Mouse (Mus musculus) adrenal gland, adult 18-20 months (tissue): ENCODE results near the gene Vmn1r1. TPM values are rescaled to one million over a fixed set of nuclear protein-coding genes. Genes with fewer than 3 reads are reported as not detected.
"Not testable (repeated sequence)": the region's sequence is repeated elsewhere in the genome, so short reads cannot be mapped to it uniquely, and the experiment has no call there.

Experiments
- DNase-seq, 2 experiments: peaks; one replicate each; pipeline ENCODE4 v3.0.0; 2021 to 2022; ENCODE audit warnings: low spot score in 2 of 2
- long read RNA-seq, 2 experiments: library from polyadenylated mRNA; stranded (forward); transcript quantifications; one replicate each; pipeline ENCODE4 v2.0.0; 2021
- total RNA-seq, 2 experiments: library from RNA; stranded (reverse); gene quantifications; 1 replicate in 1 of 2; 2 replicates in 1 of 2; pipeline ENCODE4 v1.2.3; 2021

The Vmn1r1 gene
- total RNA-seq, result not detected
- long read RNA-seq, experiment 1, result 0 reads
- long read RNA-seq, experiment 2, result 0 reads

- DNase-seq, result no peak
Measured at GRCm38 (mm10) chr1:182164386-182164785, at the start of gene Vmn1r1. TSS of gene Vmn1r1 (minus strand) at chr1:182164486.

- DNase-seq, result no peak
Measured at GRCm38 (mm10) chr1:182210322-182210721, 46.0 kb upstream of the Vmn1r1 start.

DNA sequence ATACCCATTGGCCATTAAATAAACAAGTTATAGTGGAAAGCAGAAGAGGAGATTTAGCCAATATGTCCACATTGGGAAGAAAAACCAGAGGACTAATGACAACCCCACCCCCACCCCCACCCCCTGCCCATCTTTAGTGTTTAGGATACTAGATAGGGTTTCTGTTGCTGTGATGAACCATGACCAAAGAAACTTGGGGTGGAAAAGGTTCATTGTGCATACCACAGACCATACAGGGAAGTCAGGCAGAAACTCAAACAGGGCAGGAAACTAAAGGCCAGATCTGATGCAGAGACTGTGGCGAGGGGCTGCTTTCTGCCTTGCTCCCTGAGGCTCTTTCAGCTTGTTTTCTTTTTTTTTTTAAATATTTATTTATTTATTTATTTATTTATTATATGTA lies 28.3 kb upstream of the Vmn1r1 start:
- DNase-seq, result no peak

DNA sequence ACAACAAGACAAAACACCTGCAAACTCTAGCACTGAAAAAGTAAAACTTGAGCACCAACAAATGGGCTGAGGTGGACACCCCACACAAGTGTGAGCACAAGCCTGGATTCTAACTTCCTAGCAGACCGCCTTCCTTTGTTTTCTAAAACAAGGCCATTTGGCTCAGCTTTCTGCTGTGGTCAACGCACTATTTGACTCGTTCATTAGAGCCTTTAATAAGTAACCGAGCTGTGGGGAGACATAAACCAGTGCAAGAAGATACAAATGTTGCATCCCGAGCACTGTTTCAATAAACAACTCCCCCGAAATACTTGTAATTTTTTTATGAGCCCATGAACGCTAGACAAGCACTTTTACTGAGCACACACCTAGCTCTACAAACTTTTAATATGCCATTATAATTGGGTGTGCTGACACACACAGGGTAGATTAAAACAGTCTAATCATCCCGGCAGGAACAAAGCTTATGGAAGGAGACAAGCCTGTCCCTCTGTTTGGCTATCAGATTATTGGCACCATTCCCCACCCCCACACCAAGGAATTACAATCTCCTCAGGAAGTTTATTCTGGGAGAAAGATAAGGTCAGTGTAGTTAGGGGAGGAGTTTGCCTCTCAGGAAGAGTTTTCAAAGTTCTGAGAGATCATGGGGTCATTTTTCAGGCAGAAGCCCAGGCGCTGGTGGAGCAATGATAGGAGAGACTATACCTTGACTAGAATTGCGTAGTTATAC lies 27.7 kb upstream of the Vmn1r1 start:
- DNase-seq, result no peak

GRCm38 (mm10) chr1:182191181-182191580 lies 26.9 kb upstream of the Vmn1r1 start:
- no peak for DNase-seq

DNA sequence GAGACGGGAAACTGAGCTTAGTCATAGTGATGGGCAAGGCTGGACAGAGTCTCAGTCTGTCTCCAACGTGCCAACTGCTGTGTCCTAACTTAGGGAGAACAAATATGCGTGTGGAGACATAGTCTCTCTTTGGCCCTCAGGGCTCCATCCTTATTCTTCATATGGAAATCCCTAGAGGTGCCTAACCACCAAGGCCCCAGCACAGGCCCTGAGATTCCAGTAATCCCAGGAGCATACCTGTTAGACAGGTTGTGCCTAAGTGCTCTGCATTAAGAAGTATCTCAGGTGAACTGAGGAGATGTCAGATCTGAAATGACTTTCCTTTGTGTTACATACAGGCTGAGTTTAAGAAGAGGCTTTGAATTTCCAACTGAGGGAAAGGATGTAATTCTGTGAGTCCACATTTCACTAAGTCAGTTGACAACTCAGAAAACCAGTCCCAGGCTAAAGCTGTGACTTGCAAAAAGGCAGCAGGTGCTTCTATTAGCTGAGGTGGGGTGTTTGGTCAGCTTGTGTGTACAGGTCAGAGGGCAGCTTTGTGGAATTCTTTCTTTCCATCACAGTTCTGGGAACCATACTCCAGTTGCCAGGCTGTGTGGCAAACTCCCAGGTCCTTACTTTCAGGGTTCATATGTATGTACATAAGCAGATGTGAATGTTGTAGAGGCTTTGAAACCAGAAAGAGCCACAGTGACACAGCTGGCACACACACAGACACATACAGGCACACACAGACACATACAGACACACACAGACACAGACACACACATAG lies 25.6 kb upstream of the Vmn1r1 start:
- DNase-seq, result no peak

GRCm38 (mm10) chr1:182182449-182182848 lies 18.2 kb upstream of the Vmn1r1 start:
- DNase-seq, result not testable (repeated sequence)

DNA sequence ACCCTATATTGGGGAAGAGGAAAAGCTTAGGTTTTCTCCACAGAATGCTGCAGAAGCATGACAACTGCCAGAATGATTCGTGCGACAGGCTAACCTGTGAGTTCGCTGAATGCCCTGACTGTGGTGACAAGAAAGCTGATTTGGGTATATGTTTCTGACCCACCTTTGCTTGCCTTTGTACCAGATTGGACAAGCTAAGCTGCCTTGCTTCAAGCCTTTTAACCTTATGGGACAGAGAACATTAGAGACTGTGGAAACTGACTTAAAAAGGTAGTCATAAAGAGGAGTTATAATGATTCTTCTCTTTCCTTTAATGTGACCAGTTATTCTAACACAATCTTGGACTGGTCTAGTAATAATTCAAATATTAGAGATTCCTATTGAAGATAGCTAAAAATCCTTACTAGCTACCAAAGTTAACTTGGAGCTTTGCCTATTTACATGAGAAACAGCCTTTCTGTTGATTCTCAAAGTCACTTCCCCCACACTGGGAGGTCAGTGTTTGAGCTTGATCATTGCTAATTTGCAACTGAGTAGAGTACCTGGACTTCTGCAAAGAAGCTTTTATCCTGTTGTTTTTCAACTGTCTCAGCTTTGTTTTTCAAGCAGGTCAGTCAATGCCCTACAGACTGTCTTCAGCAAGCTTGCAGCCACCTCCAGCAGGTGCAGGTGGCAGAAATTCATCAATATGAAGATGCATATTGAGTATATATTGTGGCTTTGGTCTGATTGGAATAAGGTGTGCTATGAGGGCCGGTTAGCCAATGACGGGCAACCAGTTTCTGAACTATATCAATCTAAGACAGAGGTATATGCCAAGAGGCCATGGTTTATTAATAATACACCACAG lies 17.4 kb upstream of the Vmn1r1 start:
- DNase-seq, result no peak

DNA sequence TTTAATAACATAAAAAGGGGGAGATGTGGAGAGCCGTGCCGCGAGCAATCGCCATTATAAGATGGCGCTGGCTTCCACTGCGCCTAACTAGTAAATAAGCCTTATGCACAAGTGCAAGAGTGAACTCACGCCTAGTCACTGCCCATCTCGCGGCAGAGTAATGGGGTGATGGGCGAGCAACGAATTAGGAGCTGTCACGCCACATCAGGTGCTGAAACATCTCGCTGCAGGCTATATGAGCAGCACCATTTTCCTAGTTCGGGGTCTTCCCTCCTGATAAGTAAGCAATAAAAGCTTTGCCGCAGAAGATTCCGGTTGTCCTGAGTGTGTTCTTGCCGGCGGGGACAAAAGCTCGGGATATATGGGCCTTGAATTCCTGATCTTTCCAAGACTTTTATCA lies 12.7 kb upstream of the Vmn1r1 start:
- not testable (repeated sequence) for DNase-seq

DNA sequence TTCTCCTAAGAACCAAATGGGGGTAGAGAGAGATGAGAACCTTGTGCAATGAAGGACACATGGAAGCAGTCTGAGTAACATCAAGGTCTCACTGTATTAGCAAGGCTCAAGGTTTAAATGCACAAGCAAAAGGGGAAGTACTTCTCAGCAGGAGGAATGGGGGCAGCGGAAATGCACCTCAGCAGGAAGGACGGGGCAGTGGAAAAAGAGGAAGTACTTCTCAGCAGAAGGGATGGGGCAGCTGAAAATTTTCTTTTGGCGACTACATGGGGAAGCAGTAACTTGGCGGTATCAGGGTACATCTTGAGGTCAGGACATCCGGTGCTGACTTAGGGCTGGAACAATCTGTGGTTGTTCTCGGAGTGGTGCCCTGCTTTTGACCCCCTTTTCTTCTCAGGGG lies 5.9 kb upstream of the Vmn1r1 start:
- DNase-seq, result not testable (repeated sequence)

DNA sequence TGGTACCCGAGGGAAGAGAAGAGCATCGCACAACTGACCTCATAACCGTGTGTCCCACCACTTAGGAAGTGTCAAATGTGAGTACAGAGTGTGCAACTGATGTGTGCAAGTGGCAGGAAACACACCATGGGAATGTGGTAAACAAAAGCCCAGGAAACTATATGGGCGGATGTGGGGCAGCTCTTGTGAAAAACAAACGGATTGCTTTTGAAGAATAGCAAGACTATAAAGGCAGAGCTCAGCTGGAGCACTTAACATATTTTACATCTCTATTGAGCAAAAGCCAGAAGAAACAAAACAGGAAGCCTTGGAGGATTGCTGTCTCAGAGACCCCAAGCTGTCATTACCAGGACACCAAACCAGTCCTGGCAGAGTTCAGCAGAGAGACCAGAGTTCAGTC lies 1.3 kb downstream of the Vmn1r1 start:
- DNase-seq, result no peak

DNA sequence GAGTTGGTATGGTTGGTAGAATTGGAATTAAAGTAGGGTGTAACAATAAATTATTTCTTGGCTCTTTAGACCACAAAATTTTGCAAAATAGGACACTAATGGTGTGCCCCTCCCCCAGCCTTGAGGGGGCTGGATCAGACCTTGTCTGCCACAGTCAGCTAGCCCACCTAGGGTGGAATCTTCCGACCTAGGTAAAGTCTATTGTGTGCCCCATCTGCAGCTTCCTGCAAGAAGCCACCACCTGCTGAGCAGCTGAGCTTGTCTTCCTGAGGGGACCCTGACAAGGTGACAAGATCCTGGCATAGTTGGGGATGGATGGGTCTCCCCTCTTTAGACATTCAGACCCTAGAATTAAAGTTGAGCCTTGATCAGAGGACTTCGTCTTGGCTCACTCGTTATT lies 4.7 kb downstream of the Vmn1r1 start:
- no peak for DNase-seq

- DNase-seq, result no peak
Measured at GRCm38 (mm10) chr1:182157734-182158133, 6.6 kb downstream of the Vmn1r1 start.

DNA sequence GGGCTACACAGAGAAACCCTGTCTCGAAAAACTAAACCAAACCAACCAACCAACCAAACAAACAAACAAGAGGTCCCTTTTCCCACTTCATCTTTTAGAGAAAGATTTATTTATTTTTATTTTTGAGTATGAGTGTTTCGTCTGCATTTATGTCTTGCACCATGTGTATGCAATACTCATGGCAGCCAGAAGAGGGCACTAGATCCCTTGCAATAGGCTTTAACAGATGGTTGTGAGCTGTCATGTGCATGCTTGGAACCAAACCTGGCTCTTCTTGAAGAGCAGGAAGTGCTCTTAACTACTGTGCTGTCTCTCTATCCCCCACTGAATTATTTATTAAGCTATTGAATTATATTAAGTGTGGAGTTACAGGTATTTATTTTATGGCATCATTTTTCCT lies 14.3 kb downstream of the Vmn1r1 start:
- DNase-seq, result no peak

DNA sequence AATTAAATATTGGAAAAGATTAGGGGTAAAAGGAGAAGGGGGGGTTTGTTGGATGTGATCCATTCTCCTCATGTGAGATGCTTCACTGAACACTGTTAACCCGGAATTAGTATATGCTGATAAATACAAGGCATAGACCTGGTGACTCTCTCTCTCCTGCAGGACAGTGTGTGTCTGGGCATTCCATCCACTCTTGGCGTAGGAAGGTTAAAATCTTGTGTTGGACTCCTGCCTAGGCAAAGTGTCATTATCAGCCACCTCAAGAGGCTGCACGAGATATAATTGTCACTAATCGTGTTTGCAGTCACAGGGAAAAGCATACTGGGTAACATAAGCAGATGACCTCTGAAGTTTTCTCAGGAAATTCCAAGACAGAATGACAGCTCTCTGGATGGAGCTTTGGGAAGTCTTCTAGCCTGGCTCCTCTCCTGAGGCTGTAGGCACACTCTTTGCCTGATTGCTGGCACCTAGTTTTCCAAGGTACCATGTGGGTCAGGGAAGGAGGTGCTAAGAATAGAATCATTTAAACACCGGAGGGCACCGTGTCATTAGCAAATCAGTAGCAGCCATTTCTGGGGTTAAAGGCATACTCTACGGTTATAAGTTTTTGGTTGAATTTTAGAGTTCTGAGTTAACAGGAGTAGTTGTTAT lies 15.3 kb downstream of the Vmn1r1 start:
- DNase-seq, result no peak

DNA sequence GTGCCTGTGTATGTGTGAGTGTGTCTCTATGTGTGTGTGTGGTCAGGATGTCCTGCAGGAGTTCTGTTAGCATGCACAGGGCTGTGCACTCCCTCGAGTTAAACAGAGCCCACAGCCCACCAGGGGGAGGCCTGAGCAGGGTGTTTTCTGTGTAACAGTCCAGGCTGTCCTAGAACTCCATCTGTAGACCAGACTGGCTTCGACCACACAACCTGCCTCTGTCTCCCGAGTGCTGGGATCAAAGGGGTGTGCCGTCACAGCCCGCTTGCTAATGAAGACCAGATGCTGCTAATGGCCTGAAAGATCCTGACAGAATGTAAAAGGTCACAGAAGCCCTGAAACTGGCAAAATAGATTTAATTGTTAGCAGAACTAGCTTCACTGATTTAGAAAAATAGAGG lies 18.7 kb downstream of the Vmn1r1 start:
- DNase-seq, result no peak

GRCm38 (mm10) chr1:182143288-182143687 lies 21.0 kb downstream of the Vmn1r1 start:
- DNase-seq, result no peak

- DNase-seq, result no peak
Measured at GRCm38 (mm10) chr1:182142725-182143124, 21.6 kb downstream of the Vmn1r1 start.

DNA sequence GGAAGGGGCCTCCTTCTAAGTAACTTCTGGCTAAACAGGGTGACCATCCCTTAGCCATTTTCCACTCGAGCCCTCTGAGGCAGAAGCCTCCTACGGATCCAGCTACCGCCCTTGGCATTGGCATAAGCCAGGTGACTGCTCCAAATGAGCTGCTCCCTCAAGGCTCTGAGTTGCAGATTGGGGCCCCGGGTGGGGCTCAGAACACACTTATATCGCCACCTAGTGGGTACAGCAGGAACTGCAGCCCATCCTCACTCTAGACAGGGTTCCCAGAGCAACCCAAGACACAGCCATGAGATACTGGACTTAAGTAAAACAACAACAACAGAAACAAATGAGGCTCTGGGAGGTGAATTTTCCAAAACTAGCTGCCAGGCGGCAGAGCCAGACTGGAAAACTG lies 23.9 kb downstream of the Vmn1r1 start:
- peak; percentile 76 to 83 for DNase-seq

- no peak for DNase-seq
Measured at GRCm38 (mm10) chr1:182139937-182140336, 24.3 kb downstream of the Vmn1r1 start.

DNA sequence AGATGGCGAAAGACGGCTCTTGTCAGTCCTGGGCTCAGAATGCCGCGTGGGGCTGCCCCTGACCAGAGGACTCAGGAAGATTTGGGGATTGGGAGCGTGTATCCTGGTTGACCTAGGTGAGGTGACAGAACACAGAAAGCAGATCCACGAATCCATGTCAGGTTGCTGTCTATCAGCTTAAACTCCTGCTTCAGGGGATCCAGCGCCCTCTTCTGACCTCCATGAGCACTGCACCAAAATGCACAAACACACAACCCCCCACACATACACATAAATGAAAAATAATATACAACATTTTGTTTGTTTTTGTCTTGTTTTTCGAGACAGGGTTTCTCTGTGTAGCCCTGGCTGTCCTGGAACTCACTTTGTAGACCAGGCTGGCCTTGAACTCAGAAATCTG lies 26.1 kb downstream of the Vmn1r1 start:
- DNase-seq, result no peak
